Mouse (Mus musculus) embryonic fibroblast, embryonic 13.5 days (primary cell): ENCODE data around the gene Vsig10l. TPM values are rescaled to one million over a fixed set of nuclear protein-coding genes. Genes with fewer than 3 reads are reported as not detected.

ENCODE experiments used
- H3K27ac ChIP-seq: 2 replicates; pipeline ENCODE4 v1.5.1; 2012; ENCODE audit warnings: low read length, control low read depth, inconsistent platforms; ENCODE audit not compliant: insufficient read depth
- H3K4me1 ChIP-seq: 2 replicates; pipeline ENCODE4 v1.6.1; 2011; ENCODE audit warnings: low read length; ENCODE audit not compliant: control insufficient read depth, insufficient read depth
- H3K4me3 ChIP-seq: 2 replicates; pipeline ENCODE4 v1.5.1; 2011; ENCODE audit warnings: mild to moderate bottlenecking, control low read depth, low read length; ENCODE audit not compliant: insufficient read depth
- CTCF ChIP-seq: IDR thresholded peaks from 2 replicates; pipeline ENCODE4 v1.5.1; 2011; ENCODE audit warnings: mild to moderate bottlenecking, control low read depth, low read length, moderate library complexity, borderline replicate concordance; ENCODE audit not compliant: insufficient read depth
- POLR2A ChIP-seq: IDR thresholded peaks from 2 replicates; pipeline ENCODE4 v1.6.1; 2011; ENCODE audit warnings: low read depth, mild to moderate bottlenecking, control low read depth, low read length, moderate library complexity
- polyA plus RNA-seq: library from polyadenylated mRNA; stranded (reverse); fragments of >200 nt; gene quantifications from 2 replicates; pipeline ENCODE4 v1.2.4, GENCODE M21; 2011; ENCODE audit warnings: low read depth; ENCODE audit not compliant: missing spikeins, insufficient read length

Vsig10l gene
- polyA plus RNA-seq, 1 experiment, result 3.1 TPM

DNA sequence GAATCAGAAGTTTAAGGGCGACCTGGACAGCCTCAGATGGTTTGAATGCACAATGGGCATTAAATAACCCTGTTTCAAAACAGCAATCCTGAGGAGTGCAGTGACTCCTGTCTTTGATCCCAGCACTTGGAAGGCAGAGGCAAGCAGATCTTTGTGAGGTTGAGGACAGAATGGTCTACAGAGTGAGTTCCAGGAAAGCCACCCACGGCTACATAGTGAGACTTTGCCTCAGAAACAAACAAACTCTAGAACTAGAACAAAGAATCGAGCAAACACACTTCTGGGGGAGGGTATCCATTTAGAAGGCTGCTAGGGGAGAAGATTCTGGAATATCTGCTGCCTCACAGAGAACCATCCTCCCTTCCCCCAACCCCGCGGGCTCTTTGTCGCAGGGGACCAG, 22.5 kb upstream of the Vsig10l start, which contains the start of gene Cldnd2:
Gene Cldnd2, plus strand, starts transcription at position 301 of the 400 bp plus-strand sequence.
- H3K27ac ChIP-seq, result no peak within 1 kb of the TSS
- TF ChIP-seq CTCF (no peak), POLR2A (no peak)
- H3K4me1 ChIP-seq, result 0 out of 2 replicates have a peak, but pooled peaks cover 2% of the 10 kb centered on the region
- no peak within 1 kb of the TSS for H3K4me3 ChIP-seq

DNA sequence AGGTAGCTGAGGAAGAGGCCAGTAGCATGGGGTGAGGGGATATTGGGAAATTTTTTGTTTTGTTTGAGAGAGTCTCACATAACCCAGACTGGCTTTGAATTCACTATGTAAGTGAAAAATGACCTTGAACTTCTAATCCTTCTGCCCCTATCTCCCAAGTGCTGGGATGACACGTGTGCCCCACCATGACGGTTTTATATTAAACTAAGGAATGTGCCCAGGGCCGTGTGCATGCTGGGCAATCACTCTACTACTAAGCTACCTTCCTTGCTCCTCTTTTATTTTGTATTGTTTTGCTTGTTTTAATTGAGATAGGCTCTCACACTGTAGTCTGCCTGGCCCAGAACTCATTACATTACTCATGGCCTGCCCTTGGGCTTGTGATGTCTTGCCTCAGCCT, 21.9 kb upstream of the Vsig10l start:
- TF ChIP-seq CTCF (no peak), POLR2A (no peak)
- Histone ChIP-seq H3K4me1 (0 out of 2 replicates have a peak, but pooled peaks cover 2% of the 10 kb centered on the region), H3K27ac (no peak overlapping the region), H3K4me3 (no peak overlapping the region)

DNA sequence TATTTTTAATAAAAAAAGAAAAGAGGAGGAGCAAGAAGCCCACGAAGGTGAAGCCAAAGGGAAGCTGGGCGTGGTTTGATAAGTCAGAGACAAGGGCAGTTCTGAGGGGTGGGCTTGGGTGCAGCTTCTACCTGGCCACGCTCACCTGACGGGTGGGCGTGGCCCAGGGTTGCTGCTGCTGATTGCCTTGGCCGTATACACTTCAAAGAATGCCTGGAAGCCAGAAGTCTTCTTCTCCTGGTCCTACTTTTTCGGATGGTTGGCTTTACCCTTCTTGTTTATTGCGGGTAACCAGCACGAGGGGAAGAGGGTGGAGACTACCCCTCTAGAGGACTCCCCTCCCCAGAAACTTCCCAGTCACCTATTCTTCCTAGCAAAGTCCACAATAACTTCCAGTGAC, 20.3 kb upstream of the Vsig10l start:
- H3K27ac ChIP-seq, result peak overlapping the region; percentile 95
- H3K4me1 ChIP-seq, result 0 out of 2 replicates have a peak, but pooled peaks cover 2% of the 10 kb centered on the region
- H3K4me3 ChIP-seq, result peak overlapping the region; percentile 50
- TF ChIP-seq CTCF, result no peak
- TF ChIP-seq POLR2A, result no peak

DNA sequence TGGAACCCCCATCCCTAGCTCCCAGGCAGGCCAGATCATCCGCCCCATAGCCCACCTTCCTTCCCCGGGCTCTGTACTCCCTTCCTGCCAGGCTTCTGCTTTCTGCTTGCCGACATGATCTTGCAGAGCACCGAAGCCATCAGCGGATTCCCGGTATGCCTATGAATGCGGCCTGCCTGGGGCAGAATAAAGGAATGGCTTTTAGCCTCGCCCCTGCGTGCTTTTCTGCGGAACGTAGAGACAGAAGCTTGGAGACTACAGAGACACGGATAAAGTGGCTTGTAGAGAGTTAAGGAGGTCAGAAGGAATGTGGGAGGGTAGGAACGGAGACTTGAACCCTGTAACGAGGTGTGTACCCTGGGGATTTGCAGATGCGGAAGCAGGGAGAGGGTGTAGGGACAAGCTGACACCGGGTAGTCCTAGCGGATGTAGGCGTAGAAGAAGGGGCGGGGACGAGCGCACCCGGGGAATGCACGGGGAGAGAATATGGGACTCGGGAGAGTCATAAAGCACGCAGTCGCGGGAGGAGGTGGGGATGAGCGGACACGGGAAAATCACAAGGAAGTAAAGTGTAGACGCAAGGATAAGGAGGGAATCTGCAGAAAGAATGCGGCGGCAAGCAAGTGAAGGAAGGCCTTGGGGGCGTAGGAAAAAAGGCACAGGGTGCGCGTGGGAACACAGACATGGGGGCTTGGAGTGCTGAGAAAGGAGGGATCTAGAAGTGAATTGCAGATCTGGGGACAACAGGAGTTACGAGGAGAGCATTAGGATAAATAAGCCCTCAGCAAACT, 19.6 kb upstream of the Vsig10l start:
- Histone ChIP-seq H3K27ac (peak overlapping the region; percentile 95), H3K4me1 (0 out of 2 replicates have a peak, but pooled peaks cover 2% of the 10 kb centered on the region), H3K4me3 (peak overlapping the region; percentile 50)
- TF ChIP-seq CTCF (no peak), POLR2A (peak; percentile 86)

DNA sequence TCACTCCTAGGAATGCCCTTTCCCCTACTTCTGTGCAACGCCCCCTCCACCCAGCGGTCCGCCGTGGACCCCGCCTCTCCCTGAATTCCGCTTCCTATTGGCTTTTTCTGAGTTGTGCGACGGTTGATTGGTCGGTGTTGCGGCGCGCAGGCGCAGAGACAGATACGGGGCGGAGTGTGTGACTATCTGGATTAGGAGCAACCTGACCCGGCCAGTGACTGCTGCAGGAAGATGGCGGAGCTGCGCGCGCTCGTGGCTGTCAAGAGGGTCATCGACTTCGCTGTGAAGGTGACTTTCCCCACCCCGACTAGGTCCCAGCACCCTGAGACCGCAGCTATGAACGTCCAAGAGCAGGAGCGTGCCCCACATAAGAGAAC, 19.0 kb upstream of the Vsig10l start, which contains the start of the genes Etfb and Gm45233:
Gene Etfb, plus strand, starts transcription at position 167 of the 377 bp plus-strand sequence.
Gene Gm45233, plus strand, starts transcription at position 212 of the 377 bp plus-strand sequence.
- no peak for TF ChIP-seq CTCF
- peak; percentile 97 for TF ChIP-seq POLR2A
- 0 out of 2 replicates have a peak, but pooled peaks cover 2% of the 10 kb centered on the region for H3K4me1 ChIP-seq
- peak within 1 kb of the TSS; percentile 50 for H3K4me3 ChIP-seq
- H3K27ac ChIP-seq, result peak within 1 kb of the TSS; percentile 95

DNA sequence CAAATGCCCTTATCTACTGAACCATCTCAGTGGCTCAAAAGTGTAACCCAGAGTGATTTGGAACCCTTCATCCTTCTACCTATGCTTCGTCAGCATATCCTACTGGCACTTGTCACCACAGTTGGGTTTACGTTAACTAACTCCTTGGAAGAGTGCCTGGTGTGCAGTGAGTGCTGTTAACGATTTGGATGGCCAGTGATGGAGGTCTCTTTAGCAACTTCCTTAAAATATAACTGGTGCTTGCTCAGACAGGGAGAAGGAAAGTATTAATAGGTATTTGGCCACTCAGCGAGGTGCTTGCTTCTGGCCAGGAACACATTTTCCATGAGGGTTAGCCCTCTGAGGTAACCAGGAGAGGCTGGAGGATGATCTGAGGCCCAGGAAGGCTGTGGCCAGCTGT, 15.2 kb upstream of the Vsig10l start:
- Histone ChIP-seq H3K27ac (no peak overlapping the region), H3K4me3 (no peak overlapping the region), H3K4me1 (no peaks in the 10 kb centered on the region)
- no peak for TF ChIP-seq CTCF
- no peak for TF ChIP-seq POLR2A

DNA sequence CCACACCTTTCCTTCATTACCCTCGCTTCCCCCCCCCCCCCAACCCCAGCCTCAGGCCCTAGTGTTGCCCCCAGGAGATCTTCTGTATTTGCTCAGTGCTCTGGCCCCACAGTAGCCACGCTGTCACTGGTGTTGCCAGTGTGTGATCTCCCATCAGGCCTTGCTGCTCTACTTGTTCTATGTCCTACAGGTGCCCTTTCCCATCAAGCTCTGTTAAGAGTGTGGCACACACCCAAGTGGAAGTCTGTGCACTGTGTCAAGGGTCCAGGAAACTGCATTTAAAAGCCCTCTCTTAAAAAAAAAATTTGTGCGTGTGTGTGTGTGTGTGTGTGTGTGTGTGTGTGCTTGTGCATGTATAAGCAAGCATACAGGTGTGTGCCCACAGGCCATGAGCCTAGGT, 14.7 kb upstream of the Vsig10l start:
- Histone ChIP-seq H3K4me3 (no peak overlapping the region), H3K27ac (no peak overlapping the region), H3K4me1 (no peaks in the 10 kb centered on the region)
- TF ChIP-seq POLR2A (no peak), CTCF (no peak)

DNA sequence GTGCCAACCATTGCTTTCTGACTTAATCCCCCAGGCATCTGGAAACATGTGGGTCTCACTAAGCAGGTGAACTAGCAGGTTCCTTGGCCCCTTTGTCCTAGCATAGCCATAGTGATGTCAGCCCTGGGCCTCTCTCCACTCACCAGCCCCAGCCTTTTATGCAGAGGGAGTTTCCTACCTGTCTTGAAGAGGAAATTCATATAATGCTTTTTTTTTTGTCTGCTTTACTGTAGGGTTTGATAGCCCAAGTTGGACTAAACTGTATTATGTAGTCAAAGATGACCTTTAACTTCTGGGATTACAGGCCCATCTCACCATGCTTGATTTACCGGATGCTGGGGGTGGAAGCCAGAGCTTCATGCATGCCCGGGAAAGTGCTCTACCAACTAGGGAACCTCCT, 13.1 kb upstream of the Vsig10l start:
- Histone ChIP-seq H3K4me1 (no peaks in the 10 kb centered on the region), H3K27ac (no peak overlapping the region), H3K4me3 (no peak overlapping the region)
- TF ChIP-seq POLR2A (no peak), CTCF (no peak)

DNA sequence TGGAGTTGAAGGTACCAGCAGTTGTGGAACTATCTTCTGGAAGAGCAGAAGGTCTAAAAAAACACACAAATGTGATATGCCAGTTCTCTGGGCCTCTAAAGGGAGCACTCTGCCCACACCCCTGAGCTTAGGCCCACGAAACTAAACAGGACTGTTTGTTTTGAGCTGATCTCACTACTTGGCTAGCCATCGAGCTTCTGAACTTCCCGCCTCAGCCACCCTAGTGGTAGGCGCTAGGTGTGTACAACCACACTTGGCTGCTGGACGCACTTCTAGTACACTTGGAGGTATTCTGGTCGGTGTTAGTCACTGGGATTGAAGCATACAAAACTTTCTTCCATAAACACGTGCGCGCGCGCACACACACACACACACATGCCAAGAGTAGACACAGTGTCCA, 11.2 kb upstream of the Vsig10l start:
- Histone ChIP-seq H3K4me3 (no peak overlapping the region), H3K27ac (no peak overlapping the region), H3K4me1 (no peaks in the 10 kb centered on the region)
- no peak for TF ChIP-seq CTCF
- no peak for TF ChIP-seq POLR2A

DNA sequence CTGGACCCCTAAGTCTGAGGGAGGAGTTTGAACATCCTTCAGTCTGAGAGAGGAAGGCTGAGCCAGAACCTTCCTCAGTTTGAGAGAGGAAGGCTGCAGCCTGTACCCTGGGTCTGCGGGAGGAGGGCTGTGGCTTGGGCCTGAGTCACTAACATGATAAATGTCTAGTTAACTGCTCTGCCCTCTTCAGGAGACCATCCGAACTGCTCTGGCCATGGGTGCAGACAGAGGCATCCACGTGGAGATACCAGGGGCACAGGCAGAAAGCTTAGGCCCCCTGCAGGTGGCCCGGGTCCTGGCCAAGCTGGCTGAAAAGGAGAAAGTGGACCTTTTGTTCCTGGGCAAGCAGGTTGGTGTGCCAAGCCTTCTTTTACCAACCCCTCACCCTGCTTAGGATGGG, 10.3 kb upstream of the Vsig10l start:
- TF ChIP-seq CTCF (no peak; the same call in 1 of the 2 replicates), POLR2A (no peak)
- H3K4me3 ChIP-seq, result no peak overlapping the region
- no peak overlapping the region for H3K27ac ChIP-seq
- no peaks in the 10 kb centered on the region for H3K4me1 ChIP-seq
